Mouse (Mus musculus) spleen, adult 10 weeks (tissue): Measurements from ENCODE around the gene Olfr1390. TPM values are rescaled to one million over a fixed set of nuclear protein-coding genes. Genes with fewer than 3 reads are reported as not detected.

Experiments
- polyA plus RNA-seq: library from polyadenylated mRNA; stranded (reverse); fragments of 350-450 nt; fragmentation: Illumina TruSeq; extraction: RNeasy Lipid Tissue Mini Kit (QIAGEN cat#74804); gene quantifications from one replicate; pipeline ENCODE4 v1.2.3, GENCODE M21; 2015; ENCODE audit warnings: low replicate concordance; ENCODE audit not compliant: insufficient read depth

The Olfr1390 gene
- not detected for polyA plus RNA-seq

GRCm38 (mm10) chr11:49334888-49335287 is at the start of gene Olfr1390:
Gene Olfr1390, plus strand, starts transcription at chr11:49335188.

GRCm38 (mm10) chr11:49304441-49304840 is 30.5 kb upstream of the Olfr1390 start, which contains the start of gene Olfr10:
Gene Olfr10, plus strand, starts transcription at chr11:49304741.

GRCm38 (mm10) chr11:49322442-49322841 is 12.5 kb upstream of the Olfr1390 start, which contains the start of gene Olfr1391:
Gene Olfr1391, plus strand, starts transcription at chr11:49322742.

Other genes starting within 250 kb of the Olfr1390 start
- 0.17 TPM for gene Olfr1396, start 220.3 kb upstream of the Olfr1390 start, polyA plus RNA-seq
- gene Olfr1395, start 192.9 kb upstream of the Olfr1390 start, polyA plus RNA-seq, result not detected
- gene Olfr1394, start 180.8 kb upstream of the Olfr1390 start, polyA plus RNA-seq, result not detected
- 7.4 TPM for gene Btnl9, start 148.0 kb upstream of the Olfr1390 start, polyA plus RNA-seq
- 103 TPM for gene Zfp62, start 131.9 kb upstream of the Olfr1390 start, polyA plus RNA-seq
- 120 TPM for gene Mgat1, start 91.0 kb upstream of the Olfr1390 start, polyA plus RNA-seq
- 0.17 TPM for gene Olfr1393, start 56.9 kb upstream of the Olfr1390 start, polyA plus RNA-seq
- 0.17 TPM for gene Olfr1392, start 49.9 kb upstream of the Olfr1390 start, polyA plus RNA-seq
- gene Olfr10, start 30.4 kb upstream of the Olfr1390 start, polyA plus RNA-seq, result not detected
- gene Olfr1391, start 12.4 kb upstream of the Olfr1390 start, polyA plus RNA-seq, result not detected
- not detected for gene Olfr1389, start 87.9 kb downstream of the Olfr1390 start, polyA plus RNA-seq
- 0.43 TPM for gene Olfr1388, start 101.4 kb downstream of the Olfr1390 start, polyA plus RNA-seq
- not detected for gene Olfr1387, start 120.2 kb downstream of the Olfr1390 start, polyA plus RNA-seq
- gene Olfr1386, start 129.9 kb downstream of the Olfr1390 start, polyA plus RNA-seq, result not detected
- gene Olfr1385, start 153.9 kb downstream of the Olfr1390 start, polyA plus RNA-seq, result not detected
- gene Olfr1384, start 171.5 kb downstream of the Olfr1390 start, polyA plus RNA-seq, result not detected
- not detected for gene Olfr1383, start 184.5 kb downstream of the Olfr1390 start, polyA plus RNA-seq
- gene Olfr1382, start 193.1 kb downstream of the Olfr1390 start, polyA plus RNA-seq, result not detected
- not detected for gene Olfr1381, start 208.3 kb downstream of the Olfr1390 start, polyA plus RNA-seq
- gene Olfr1380, start 221.7 kb downstream of the Olfr1390 start, polyA plus RNA-seq, result not detected